Mouse (Mus musculus): ENCODE results near the gene Man2c1. TPM values are rescaled to one million over a fixed set of nuclear protein-coding genes. Genes with fewer than 3 reads are reported as not detected.

Man2c1 gene
- polyA plus RNA-seq, 1 experiment from 2014 or later = 45.2 TPM

GRCm38 (mm10) chr9:57156823-57157222, 26.3 kb downstream of the Man2c1 start:
- no peak overlapping the region for H3K9ac ChIP-seq
- H3K27me3 ChIP-seq (ENCODE audit: insufficient read depth, low read length) = no peaks in the 10 kb centered on the region
- TF ChIP-seq CTCF (IDR thresholded peaks at IDR 0.05; ENCODE audit: low read depth) = no peak
- H3K36me3 ChIP-seq (ENCODE audit: insufficient read depth) = 0 out of 2 replicates have a peak, but pooled peaks cover 9% of the 10 kb centered on the region
- H3K27ac ChIP-seq (ENCODE audit: low read depth) = no peak overlapping the region
- DNase-seq = no peak
- H3K4me2 ChIP-seq = peak overlapping the region; percentile 91
- H3K9me3 ChIP-seq (ENCODE audit: low read depth, low read length) = no peaks in the 10 kb centered on the region
- no peak overlapping the region for H3K4me3 ChIP-seq (ENCODE audit: low read depth, low read length)
- ATAC-seq (ENCODE audit: insufficient read depth) = no peak
- no peaks in the 10 kb centered on the region for H3K4me1 ChIP-seq (ENCODE audit: insufficient read depth)
- WGBS = 86% methylated on average over 8 of the region's 8 CpGs

GRCm38 (mm10) chr9:57157499-57157898, 27.0 kb downstream of the Man2c1 start:
- peak overlapping the region; percentile 64 for H3K9ac ChIP-seq
- DNase-seq = no peak
- 23% methylated on average over 13 of the region's 13 CpGs for WGBS
- H3K36me3 ChIP-seq (ENCODE audit: insufficient read depth) = 0 out of 2 replicates have a peak, but pooled peaks cover 9% of the 10 kb centered on the region
- TF ChIP-seq CTCF (IDR thresholded peaks at IDR 0.05; ENCODE audit: low read depth) = no peak
- H3K4me3 ChIP-seq (ENCODE audit: low read depth, low read length) = peak overlapping the region; percentile 68
- ATAC-seq (ENCODE audit: insufficient read depth) = no peak
- no peaks in the 10 kb centered on the region for H3K4me1 ChIP-seq (ENCODE audit: insufficient read depth)
- no peaks in the 10 kb centered on the region for H3K27me3 ChIP-seq (ENCODE audit: insufficient read depth, low read length)
- no peaks in the 10 kb centered on the region for H3K9me3 ChIP-seq (ENCODE audit: low read depth, low read length)
- peak overlapping the region; percentile 91 for H3K4me2 ChIP-seq
- H3K27ac ChIP-seq (ENCODE audit: low read depth) = no peak overlapping the region

- H3K4me2 ChIP-seq = peak within 1 kb of the TSS; percentile 91
- H3K9me3 ChIP-seq (ENCODE audit: low read depth, low read length) = no peaks in the 10 kb centered on the region
- peak within 1 kb of the TSS; percentile 68 for H3K4me3 ChIP-seq (ENCODE audit: low read depth, low read length)
- ATAC-seq (ENCODE audit: insufficient read depth) = peak; percentile 92
- WGBS = under 1% methylated on average over 24 of the region's 24 CpGs
- no peaks in the 10 kb centered on the region for H3K27me3 ChIP-seq (ENCODE audit: insufficient read depth, low read length)
- H3K27ac ChIP-seq (ENCODE audit: low read depth) = no peak within 1 kb of the TSS
- 0 out of 2 replicates have a peak, but pooled peaks cover 9% of the 10 kb centered on the region for H3K36me3 ChIP-seq (ENCODE audit: insufficient read depth)
- no peak for TF ChIP-seq CTCF (IDR thresholded peaks at IDR 0.05; ENCODE audit: low read depth)
- peak; percentile 99 for DNase-seq
- H3K9ac ChIP-seq = peak within 1 kb of the TSS; percentile 64
- no peaks in the 10 kb centered on the region for H3K4me1 ChIP-seq (ENCODE audit: insufficient read depth)
Measured at GRCm38 (mm10) chr9:57158013-57158470, 27.6 kb downstream of the Man2c1 start, which contains the start of gene Commd4. Gene Commd4, minus strand, starts transcription at chr9:57158331.

- peak overlapping the region; percentile 91 for H3K4me2 ChIP-seq
- H3K27me3 ChIP-seq (ENCODE audit: insufficient read depth, low read length) = no peaks in the 10 kb centered on the region
- 0 out of 2 replicates have a peak, but pooled peaks cover 9% of the 10 kb centered on the region for H3K36me3 ChIP-seq (ENCODE audit: insufficient read depth)
- H3K4me3 ChIP-seq (ENCODE audit: low read depth, low read length) = peak overlapping the region; percentile 68
- H3K27ac ChIP-seq (ENCODE audit: low read depth) = no peak overlapping the region
- DNase-seq (no peak), ATAC-seq (ENCODE audit: insufficient read depth) (peak; percentile 47)
- no peaks in the 10 kb centered on the region for H3K9me3 ChIP-seq (ENCODE audit: low read depth, low read length)
- WGBS = 37% methylated on average over 11 of the region's 11 CpGs
- H3K9ac ChIP-seq = peak overlapping the region; percentile 35
- TF ChIP-seq CTCF (IDR thresholded peaks at IDR 0.05; ENCODE audit: low read depth) = no peak
- no peaks in the 10 kb centered on the region for H3K4me1 ChIP-seq (ENCODE audit: insufficient read depth)
Measured at GRCm38 (mm10) chr9:57158506-57158905, 28.0 kb downstream of the Man2c1 start.

GRCm38 (mm10) chr9:57162496-57162895, 32.0 kb downstream of the Man2c1 start:
- TF ChIP-seq CTCF (IDR thresholded peaks at IDR 0.05; ENCODE audit: low read depth) = peak; percentile 67
- DNase-seq (peak; percentile 48), ATAC-seq (ENCODE audit: insufficient read depth) (no peak)
- Histone ChIP-seq H3K9ac (no peak overlapping the region), H3K4me1 (ENCODE audit: insufficient read depth) (no peaks in the 10 kb centered on the region), H3K36me3 (ENCODE audit: insufficient read depth) (no peaks in the 10 kb centered on the region), H3K27ac (ENCODE audit: low read depth) (no peak overlapping the region), H3K27me3 (ENCODE audit: insufficient read depth, low read length) (no peaks in the 10 kb centered on the region), H3K4me2 (no peak overlapping the region), H3K4me3 (ENCODE audit: low read depth, low read length) (no peak overlapping the region), H3K9me3 (ENCODE audit: low read depth, low read length) (no peaks in the 10 kb centered on the region)
- WGBS = 7% methylated on average over 3 of the region's 3 CpGs

- H3K36me3 ChIP-seq (ENCODE audit: insufficient read depth) = no peaks in the 10 kb centered on the region
- no peak overlapping the region for H3K4me2 ChIP-seq
- H3K27me3 ChIP-seq (ENCODE audit: insufficient read depth, low read length) = no peaks in the 10 kb centered on the region
- no peak overlapping the region for H3K9ac ChIP-seq
- H3K9me3 ChIP-seq (ENCODE audit: low read depth, low read length) = no peaks in the 10 kb centered on the region
- TF ChIP-seq CTCF (IDR thresholded peaks at IDR 0.05; ENCODE audit: low read depth) = no peak
- DNase-seq (no peak), ATAC-seq (ENCODE audit: insufficient read depth) (no peak)
- no peak overlapping the region for H3K27ac ChIP-seq (ENCODE audit: low read depth)
- no peaks in the 10 kb centered on the region for H3K4me1 ChIP-seq (ENCODE audit: insufficient read depth)
- 27% methylated on average over 2 of the region's 2 CpGs for WGBS
- H3K4me3 ChIP-seq (ENCODE audit: low read depth, low read length) = no peak overlapping the region
Measured at GRCm38 (mm10) chr9:57163137-57163536, 32.6 kb downstream of the Man2c1 start.

GRCm38 (mm10) chr9:57166173-57166572, 35.7 kb downstream of the Man2c1 start:
- Histone ChIP-seq H3K9ac (no peak overlapping the region), H3K36me3 (ENCODE audit: insufficient read depth) (no peaks in the 10 kb centered on the region), H3K9me3 (ENCODE audit: low read depth, low read length) (no peaks in the 10 kb centered on the region), H3K4me2 (no peak overlapping the region), H3K4me1 (ENCODE audit: insufficient read depth) (no peaks in the 10 kb centered on the region), H3K27me3 (ENCODE audit: insufficient read depth, low read length) (no peaks in the 10 kb centered on the region), H3K4me3 (ENCODE audit: low read depth, low read length) (no peak overlapping the region), H3K27ac (ENCODE audit: low read depth) (no peak overlapping the region)
- ATAC-seq (ENCODE audit: insufficient read depth) (no peak), DNase-seq (no peak)
- 89% methylated on average over 2 of the region's 2 CpGs for WGBS
- TF ChIP-seq CTCF (IDR thresholded peaks at IDR 0.05; ENCODE audit: low read depth) = no peak
